ENCODE assay signal across 8 mouse cellular contexts in genomic region chr2:157559858-157560257, GRCm38 (mm10). TPM values are rescaled to one million over a fixed set of nuclear protein-coding genes. Genes with fewer than 3 reads are reported as not detected.
DNase-seq lines count a peak whose midpoint lies in the region; ATAC-seq and TF ChIP-seq lines count a peak whose summit lies in the region.

Gene Nnat, plus strand, starts transcription at chr2:157560078.

- peaks cover 33% of the 10 kb centered on the region for H3K9me3 ChIP-seq in forebrain, embryonic 12.5 days

- intact Hi-C loops in left cerebral cortex, adult 2 months (cut with DNase I): no loop called here

- peak within 1 kb of the TSS; percentile 81 for H3K9ac ChIP-seq in forebrain, embryonic 12.5 days

- WGBS in forebrain, embryonic 12.5 days: 47% methylated on average over 27 of the region's 27 CpGs

- peak in 1 of 2 experiments; percentile 71 for DNase-seq in left cerebral cortex, adult 2 months (ENCODE audit: extremely low spot score in 1 of 2, low spot score in 2 of 2)
- DNase-seq in left cerebral cortex, adult 9 months (ENCODE audit: low spot score in 2 of 2): no peak
- DNase-seq in layer of hippocampus, postnatal 10 days (ENCODE audit: low spot score in 2 of 2): peak; percentile 80 to 86
- peak; percentile 93 for DNase-seq in mesoderm, embryonic 11.5 days (ENCODE audit: low read depth, low spot score)

- peaks cover 13% of the 10 kb centered on the region for H3K4me1 ChIP-seq in bone marrow macrophage, adult 2 months (ENCODE audit: control insufficient read depth, insufficient read depth, low read length)
- peaks cover 50% of the 10 kb centered on the region for H3K4me1 ChIP-seq in forebrain, embryonic 12.5 days
- H3K4me1 ChIP-seq in testis, adult 2 months (ENCODE audit: control insufficient read depth, insufficient read depth, low read length): peaks cover 11% of the 10 kb centered on the region

- no peak within 1 kb of the TSS for H3K27ac ChIP-seq in left cerebral cortex, adult 2 months
- H3K27ac ChIP-seq in bone marrow macrophage, adult 2 months (ENCODE audit: insufficient read depth, low read depth, low read length): no peak within 1 kb of the TSS
- peak within 1 kb of the TSS; percentile 93 for H3K27ac ChIP-seq in forebrain, embryonic 12.5 days
- H3K27ac ChIP-seq in testis, adult 2 months (ENCODE audit: control insufficient read depth, insufficient read depth, low read depth, low read length): no peak within 1 kb of the TSS

- no peaks in the 10 kb centered on the region for H3K27me3 ChIP-seq in forebrain, embryonic 12.5 days
- H3K27me3 ChIP-seq in testis, adult 2 months (ENCODE audit: control insufficient read depth, insufficient read depth, low read length): no peaks in the 10 kb centered on the region

- peak; percentile 65 for ATAC-seq in forebrain, embryonic 12.5 days (ENCODE audit: low FRiP score)
- ATAC-seq in inflammation-experienced regulatory T-cells, adult 6 months: no peak

- H3K36me3 ChIP-seq in forebrain, embryonic 12.5 days (replicated peaks): peaks cover 82% of the 10 kb centered on the region
- no peaks in the 10 kb centered on the region for H3K36me3 ChIP-seq in testis, adult 2 months (ENCODE audit: control insufficient read depth, insufficient read depth, low read length)

- H3K4me2 ChIP-seq in forebrain, embryonic 12.5 days: peak within 1 kb of the TSS; percentile 68

- TF ChIP-seq CTCF in left cerebral cortex, adult 2 months (IDR thresholded peaks at IDR 0.05): no peak
- no peak for TF ChIP-seq CTCF in bone marrow macrophage, adult 2 months (IDR thresholded peaks at IDR 0.05; ENCODE audit: low read depth, low read length)
- TF ChIP-seq CTCF in testis, adult 2 months (IDR thresholded peaks at IDR 0.05; ENCODE audit: control insufficient read depth, insufficient read depth, insufficient replicate concordance, low read depth, low read length): no peak

- TF ChIP-seq POLR2A in bone marrow macrophage, adult 2 months (IDR thresholded peaks at IDR 0.05; ENCODE audit: borderline replicate concordance, low read depth, low read length): no peak
- TF ChIP-seq POLR2A in testis, adult 2 months (IDR thresholded peaks at IDR 0.05; ENCODE audit: control insufficient read depth, low read depth, low read length): no peak

- peak within 1 kb of the TSS; percentile 38 for H3K4me3 ChIP-seq in left cerebral cortex, adult 2 months
- peak within 1 kb of the TSS; percentile 50 for H3K4me3 ChIP-seq in bone marrow macrophage, adult 2 months (ENCODE audit: insufficient read depth, low read length)
- H3K4me3 ChIP-seq in forebrain, embryonic 12.5 days (replicated peaks): peak within 1 kb of the TSS; percentile 60
- peak within 1 kb of the TSS; percentile 80 for H3K4me3 ChIP-seq in testis, adult 2 months (ENCODE audit: control insufficient read depth, low read depth, low read length)

RNA-seq across cellular contexts. Expression of gene Nnat, which starts in this region (rescaled TPM):
- total RNA-seq in left cerebral cortex, adult 2 months (2021): 100 to 1,000 TPM; 225 to 280 TPM
- polyA plus RNA-seq in bone marrow macrophage, adult 2 months (2012; ENCODE audit: insufficient read depth, insufficient read length, missing spikeins): not detected in 2 replicates
- 5,265 and 5,863 TPM in 2 replicates for polyA plus RNA-seq in forebrain, embryonic 12.5 days (2016; fragmentation: Nextera tagmentation; extraction: Ambion mirVana)
- total RNA-seq in layer of hippocampus, postnatal 10 days (2021): 1,000 to 10,000 TPM; 1,193 to 1,435 TPM
- 1.4 and 1.7 TPM in 2 replicates for polyA plus RNA-seq in testis, adult 2 months (2012; rRNA removed)
- under 1 TPM in 1 of 3 experiments, not detected in 2; 0.67 TPM for polyA plus RNA-seq in inflammation-experienced regulatory T-cells, adult 6 months (2017; shearing (Covaris generic))

Comparison
In these comparisons a context has a peak if more than half of its experiments do, and no peak if none do; other contexts are left out.
1. RNA of gene Nnat (total RNA-seq): 1,193 to 1,435 TPM in layer of hippocampus, postnatal 10 days; 225 to 280 TPM in left cerebral cortex, adult 2 months; every median in the first group is over 4 times any median in the second.
2. RNA of gene Nnat (polyA plus RNA-seq): 5,265 to 5,863 TPM in forebrain, embryonic 12.5 days; 1.4 to 1.7 TPM in testis, adult 2 months, not detected in bone marrow macrophage, adult 2 months and 0.67 TPM in inflammation-experienced regulatory T-cells, adult 6 months; every median in the first group is over 1,000 times any median in the second.
3. DNase-seq: peak in layer of hippocampus, postnatal 10 days (2 of 2) and mesoderm, embryonic 11.5 days (single experiment); none in left cerebral cortex, adult 9 months (0 of 2).
4. Peak in every context shown above with its lines, with median percentiles within 50 percentile points of each other: H3K4me3 ChIP-seq.